Mouse (Mus musculus): ENCODE measurements around the gene Wdr45.

GRCm38 (mm10) chrX:7670390-7670881, 43.7 kb upstream of the Wdr45 start:
- TF ChIP-seq CTCF (IDR thresholded peaks at IDR 0.05; ENCODE audit: low read depth, low read length) (no peak), GATA1 (IDR thresholded peaks at IDR 0.05; ENCODE audit: borderline replicate concordance, low read length) (no peak), TAL1 (conservative IDR thresholded peaks at IDR 0.05; ENCODE audit: low read depth, low read length) (no peak)
